Mouse (Mus musculus) heart, embryonic 11.5 days (tissue): ENCODE measurements at regions not wholly inside any gene's neighbourhood (a gene's known extent, or its start where the extent isn't known, plus 50 kb on each side); places are given as distances from the start of the nearest gene placed in this dataset.

Experiments
- ATAC-seq: fragments of 200-750 bp; cut with Nextera tagmentation; replicated peaks from 2 replicates; pipeline ENCODE4 v1.8.0; 2017; ENCODE audit warnings: moderate library complexity; ENCODE audit not compliant: insufficient number of reproducible peaks, low FRiP score, low TSS enrichment
- H3K27ac ChIP-seq: fragments of 300-500 bp; sonication (generic); 2 replicates; pipeline ENCODE4 v1.5.1; 2014; ENCODE audit warnings: mild to moderate bottlenecking, low read depth, low read length
- H3K27me3 ChIP-seq: fragments of 300-500 bp; sonication (generic); 2 replicates; pipeline ENCODE4 v1.6.1; 2014; ENCODE audit warnings: mild to moderate bottlenecking, low read length, mixed read lengths; ENCODE audit not compliant: control insufficient read depth, insufficient read depth
- H3K36me3 ChIP-seq: fragments of 300-500 bp; sonication (generic); 2 replicates; pipeline ENCODE4 v1.6.1; 2014; ENCODE audit warnings: mild to moderate bottlenecking, low read length, moderate library complexity, mixed read lengths; ENCODE audit not compliant: control insufficient read depth, insufficient read depth
- H3K4me1 ChIP-seq: fragments of 300-500 bp; sonication (generic); 2 replicates; pipeline ENCODE4 v1.6.1; 2014; ENCODE audit warnings: low read length; ENCODE audit not compliant: control insufficient read depth, insufficient read depth
- H3K4me2 ChIP-seq: fragments of 300-500 bp; sonication (generic); 2 replicates; pipeline ENCODE4 v1.6.1; 2014; ENCODE audit warnings: mild to moderate bottlenecking, moderate library complexity
- H3K4me3 ChIP-seq: fragments of 300-500 bp; sonication (generic); 2 replicates; pipeline ENCODE4 v1.5.1; 2014; ENCODE audit warnings: low read depth, low read length
- H3K9ac ChIP-seq: fragments of 300-500 bp; sonication (generic); 2 replicates; pipeline ENCODE4 v1.6.1; 2014; ENCODE audit warnings: mild to moderate bottlenecking, low read depth, low read length, moderate library complexity
- H3K9me3 ChIP-seq: fragments of 300-500 bp; sonication (generic); replicated peaks from 2 replicates; pipeline ENCODE4 v1.6.1; 2016; ENCODE audit warnings: low read length; ENCODE audit not compliant: control insufficient read depth
- WGBS: fragments of 180-500 bp; shearing (Covaris S2); extraction: QIAGEN DNeasy Blood & Tissue Kit; methylation state at CpG from one replicate; pipeline ENCODE4 v1.1.7; 2014; ENCODE audit not compliant: insufficient replicate concordance; 5-methylcytosine and 5-hydroxymethylcytosine counted together

DNA sequence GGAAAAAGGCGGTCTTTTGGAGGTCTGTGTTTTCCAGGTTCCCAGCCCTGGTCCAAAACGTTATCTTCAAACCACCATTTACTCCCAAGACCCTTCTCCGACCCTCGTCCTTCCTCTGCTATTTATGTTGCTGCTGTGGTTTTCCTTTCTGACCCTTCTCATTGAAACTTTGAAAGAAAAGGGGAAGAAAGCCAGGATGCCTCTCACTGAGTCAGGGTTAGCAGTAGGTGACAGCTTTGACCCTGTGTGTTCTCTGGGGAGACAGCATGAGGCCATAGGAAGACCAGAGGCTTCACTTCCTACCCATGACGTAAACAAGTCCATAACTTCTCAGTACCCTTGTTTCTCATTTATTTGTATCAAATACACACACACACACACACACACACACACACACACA lies 166.1 kb downstream of the Gsdmc2 start:
- Histone ChIP-seq H3K27ac (no peak overlapping the region), H3K4me1 (no peaks in the 10 kb centered on the region), H3K4me3 (no peak overlapping the region), H3K27me3 (no peaks in the 10 kb centered on the region), H3K9ac (no peak overlapping the region), H3K9me3 (no peaks in the 10 kb centered on the region), H3K4me2 (no peak overlapping the region), H3K36me3 (no peaks in the 10 kb centered on the region)
- ATAC-seq = no peak
- WGBS = 64% methylated on average over 5 of the region's 5 CpGs

DNA sequence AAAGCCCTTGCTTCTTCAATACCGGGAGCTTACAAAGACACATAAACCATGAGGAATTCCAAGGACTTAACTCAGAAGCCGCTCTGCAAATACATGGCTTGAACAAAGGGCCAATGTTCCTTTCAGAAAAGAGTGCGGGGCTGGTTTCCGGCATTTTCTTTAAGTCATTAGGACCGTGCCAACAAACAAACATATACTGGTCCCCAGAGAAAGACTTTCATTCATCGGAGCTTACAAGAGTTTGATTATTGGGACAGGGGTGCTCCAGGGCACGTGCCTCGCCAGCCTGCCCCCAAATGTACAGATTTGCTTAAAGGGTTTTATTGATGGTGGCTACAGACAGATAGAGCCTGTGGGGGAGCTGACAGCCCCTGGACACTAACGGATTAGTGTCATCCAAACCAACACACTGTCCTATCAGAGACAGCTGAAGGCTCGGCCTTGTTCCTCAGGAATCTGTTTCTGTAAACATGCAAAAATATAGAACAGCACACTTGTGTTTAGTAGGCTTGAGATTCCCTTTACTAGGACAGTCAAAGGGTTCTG lies 169.4 kb downstream of the Gsdmc2 start:
- Histone ChIP-seq H3K4me3 (no peak overlapping the region), H3K27me3 (no peaks in the 10 kb centered on the region), H3K4me1 (no peaks in the 10 kb centered on the region), H3K36me3 (no peaks in the 10 kb centered on the region), H3K9me3 (no peaks in the 10 kb centered on the region), H3K27ac (no peak overlapping the region), H3K4me2 (no peak overlapping the region), H3K9ac (no peak overlapping the region)
- WGBS = 72% methylated on average over 10 of the region's 10 CpGs
- no peak for ATAC-seq

DNA sequence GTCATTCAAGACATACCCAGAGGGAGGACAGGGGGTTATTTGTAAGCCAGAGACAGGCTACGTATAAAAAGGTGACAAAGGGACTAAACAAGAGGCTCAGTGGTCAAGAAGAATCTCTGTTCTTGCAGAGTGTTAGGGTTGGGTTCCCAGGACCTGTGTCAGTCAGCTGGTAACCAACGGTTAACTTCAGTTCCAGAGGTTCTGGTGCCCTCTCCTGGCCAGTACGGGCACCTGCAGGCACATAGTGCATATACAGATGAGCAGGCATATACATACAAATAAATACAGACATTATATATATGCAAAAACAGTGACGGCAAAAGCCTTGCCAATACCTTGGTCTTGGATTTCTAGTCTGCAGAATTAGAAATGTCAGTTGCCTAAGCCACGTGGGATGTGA lies 170.6 kb downstream of the Gsdmc2 start:
- Histone ChIP-seq H3K4me2 (no peak overlapping the region), H3K4me1 (no peaks in the 10 kb centered on the region), H3K27ac (no peak overlapping the region), H3K4me3 (no peak overlapping the region), H3K36me3 (no peaks in the 10 kb centered on the region), H3K9me3 (no peaks in the 10 kb centered on the region), H3K9ac (no peak overlapping the region), H3K27me3 (no peaks in the 10 kb centered on the region)
- 92% methylated on average over 5 of the region's 5 CpGs for WGBS
- ATAC-seq = no peak

DNA sequence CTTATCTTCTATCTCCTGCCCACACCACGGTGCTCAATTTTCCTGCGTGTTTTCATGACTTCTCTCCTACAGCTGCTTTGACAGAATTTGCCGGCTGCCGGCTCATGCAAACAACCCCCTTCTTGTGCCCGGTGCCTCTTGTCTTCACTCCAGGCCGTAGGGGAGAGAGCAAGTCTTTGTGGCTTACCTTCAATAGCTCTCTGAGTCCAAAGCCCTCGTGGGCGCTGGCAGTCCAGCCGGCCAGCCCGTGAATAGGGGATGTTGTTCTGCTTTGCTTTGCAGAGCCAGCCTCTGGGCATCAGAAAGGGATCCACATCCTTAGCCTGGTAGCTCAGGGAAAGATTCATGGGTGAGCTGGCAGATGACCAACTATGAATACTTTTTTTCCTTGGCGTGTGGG lies 173.9 kb downstream of the Gsdmc2 start:
- no peaks in the 10 kb centered on the region for H3K36me3 ChIP-seq
- 68% methylated on average over 11 of the region's 11 CpGs for WGBS
- H3K9me3 ChIP-seq = no peaks in the 10 kb centered on the region
- H3K27ac ChIP-seq = no peak overlapping the region
- H3K9ac ChIP-seq = no peak overlapping the region
- no peaks in the 10 kb centered on the region for H3K27me3 ChIP-seq
- H3K4me1 ChIP-seq = no peaks in the 10 kb centered on the region
- no peak overlapping the region for H3K4me2 ChIP-seq
- no peak overlapping the region for H3K4me3 ChIP-seq
- no peak for ATAC-seq

DNA sequence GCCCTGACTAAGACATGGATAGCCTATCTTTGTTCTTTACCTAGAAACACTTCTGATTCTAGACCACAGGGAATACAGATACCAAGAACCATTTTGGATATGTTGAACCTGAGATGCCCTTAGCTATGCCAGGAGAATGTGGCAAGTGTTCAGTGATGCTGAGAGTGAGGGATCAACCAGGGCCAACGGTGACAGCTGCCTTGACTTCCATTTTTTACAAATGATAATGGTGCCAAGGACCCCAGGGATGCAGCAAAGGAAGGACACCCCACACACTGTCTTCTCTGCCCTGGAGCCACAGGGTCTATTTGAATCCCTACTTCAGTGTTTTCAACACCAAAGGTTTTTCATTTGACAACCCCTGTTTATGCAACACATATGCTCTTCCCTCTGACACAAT lies 174.4 kb downstream of the Gsdmc2 start:
- WGBS = 68% methylated on average over 1 of the region's 1 CpGs
- no peak overlapping the region for H3K4me2 ChIP-seq
- H3K9me3 ChIP-seq = no peaks in the 10 kb centered on the region
- no peak overlapping the region for H3K9ac ChIP-seq
- no peaks in the 10 kb centered on the region for H3K27me3 ChIP-seq
- H3K27ac ChIP-seq = no peak overlapping the region
- H3K4me3 ChIP-seq = no peak overlapping the region
- H3K4me1 ChIP-seq = no peaks in the 10 kb centered on the region
- no peak for ATAC-seq
- H3K36me3 ChIP-seq = no peaks in the 10 kb centered on the region

DNA sequence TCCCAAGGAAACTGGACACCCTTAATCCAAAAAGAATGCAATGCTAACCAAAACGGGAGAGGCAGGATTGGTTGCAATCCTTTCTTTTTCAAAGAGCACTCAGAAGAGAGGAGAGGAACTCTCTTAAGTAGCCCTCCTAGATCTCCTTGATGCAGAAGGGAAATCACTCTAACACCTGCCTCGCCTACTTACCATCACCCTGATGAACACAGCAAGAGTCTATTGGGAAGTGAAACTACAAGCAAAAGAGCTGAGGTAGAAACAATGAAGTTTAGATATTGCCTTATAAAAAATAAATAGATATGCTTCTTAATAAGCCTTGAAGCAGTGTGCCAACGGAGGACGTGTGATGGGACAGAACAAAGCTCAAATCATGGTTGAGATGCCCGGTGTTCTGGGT lies 177.4 kb downstream of the Gsdmc2 start:
- WGBS = 78% methylated on average over 5 of the region's 5 CpGs
- ATAC-seq = no peak

DNA sequence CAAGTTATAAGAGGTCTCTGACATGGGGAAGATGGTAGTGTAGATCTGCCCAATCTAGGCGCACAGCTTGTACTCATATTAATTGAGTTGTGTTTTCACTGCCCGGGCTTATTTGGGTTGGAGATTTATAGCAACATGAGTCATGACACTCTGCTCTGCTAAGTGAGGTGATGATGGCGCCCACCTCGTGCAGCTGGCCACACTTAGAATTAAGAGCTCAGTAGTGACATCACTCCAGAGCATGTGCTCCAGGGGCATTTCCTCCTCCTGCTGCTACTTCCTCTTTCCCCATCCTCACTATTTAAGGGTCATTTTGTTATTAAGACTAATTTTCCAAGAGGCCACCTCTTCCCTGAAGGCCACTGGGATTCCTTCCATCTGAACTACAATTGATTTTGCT lies 179.5 kb downstream of the Gsdmc2 start:
- Histone ChIP-seq H3K9ac (no peak overlapping the region), H3K4me2 (no peak overlapping the region), H3K27me3 (no peaks in the 10 kb centered on the region), H3K4me1 (no peaks in the 10 kb centered on the region), H3K27ac (no peak overlapping the region), H3K9me3 (no peaks in the 10 kb centered on the region), H3K4me3 (no peak overlapping the region), H3K36me3 (no peaks in the 10 kb centered on the region)
- 81% methylated on average over 4 of the region's 4 CpGs for WGBS
- ATAC-seq = no peak

More for the DNA sequence above, 177.4 kb downstream of the Gsdmc2 start:
- Histone ChIP-seq H3K9me3 (no peaks in the 10 kb centered on the region), H3K36me3 (no peaks in the 10 kb centered on the region), H3K4me2 (no peak overlapping the region), H3K27me3 (no peaks in the 10 kb centered on the region), H3K4me1 (no peaks in the 10 kb centered on the region), H3K9ac (no peak overlapping the region), H3K4me3 (no peak overlapping the region), H3K27ac (no peak overlapping the region)

DNA sequence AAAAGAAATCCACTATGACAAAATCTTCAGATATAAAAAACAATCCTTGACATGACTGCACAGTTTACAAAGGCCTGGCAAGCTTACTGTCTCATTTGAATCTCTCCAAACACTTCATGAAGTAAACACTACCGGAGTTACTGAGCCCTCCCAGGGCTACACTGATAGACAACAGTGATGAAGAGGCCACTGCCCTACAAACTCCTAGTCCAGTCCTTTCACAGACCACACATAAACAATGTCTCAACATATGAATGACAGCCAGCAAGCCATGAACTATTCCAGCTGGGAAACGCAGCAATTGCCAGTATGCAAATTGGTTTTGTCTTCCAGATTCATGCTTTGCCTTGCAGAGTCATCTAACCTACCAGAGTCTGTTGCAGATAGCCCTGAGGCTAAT lies 180.1 kb downstream of the Gsdmc2 start:
- Histone ChIP-seq H3K4me1 (no peaks in the 10 kb centered on the region), H3K9me3 (no peaks in the 10 kb centered on the region), H3K27ac (no peak overlapping the region), H3K36me3 (no peaks in the 10 kb centered on the region), H3K4me2 (no peak overlapping the region), H3K27me3 (no peaks in the 10 kb centered on the region), H3K9ac (no peak overlapping the region), H3K4me3 (no peak overlapping the region)
- ATAC-seq = no peak
- WGBS = 76% methylated on average over 2 of the region's 2 CpGs

DNA sequence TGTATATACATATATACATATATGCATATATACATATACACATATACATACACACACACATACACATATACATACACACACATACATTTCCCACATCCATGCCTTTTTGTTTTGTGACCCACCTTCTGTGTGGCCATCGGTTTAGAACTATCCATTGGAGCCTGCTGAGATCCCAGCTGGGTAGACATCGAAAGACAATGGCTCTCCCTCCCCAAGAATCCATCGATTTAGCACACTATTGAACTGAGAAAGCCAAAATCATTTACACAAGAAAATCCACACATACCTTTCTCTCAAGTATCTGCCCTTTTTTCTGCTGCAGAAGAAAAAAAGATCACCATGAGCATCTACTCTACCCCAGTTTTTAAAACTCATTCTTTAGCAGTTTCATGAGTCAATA lies 182.8 kb downstream of the Gsdmc2 start:
- H3K9me3 ChIP-seq = no peaks in the 10 kb centered on the region
- no peaks in the 10 kb centered on the region for H3K27me3 ChIP-seq
- ATAC-seq = no peak
- H3K4me2 ChIP-seq = no peak overlapping the region
- H3K9ac ChIP-seq = no peak overlapping the region
- H3K4me3 ChIP-seq = no peak overlapping the region
- H3K4me1 ChIP-seq = no peaks in the 10 kb centered on the region
- H3K27ac ChIP-seq = no peak overlapping the region
- no peaks in the 10 kb centered on the region for H3K36me3 ChIP-seq
- 75% methylated on average over 3 of the region's 3 CpGs for WGBS
